Mouse (Mus musculus): ENCODE results near the gene Akr7a5.

The Akr7a5 gene

GRCm38 (mm10) chr4:139360761-139361548 lies 50.4 kb downstream of the Akr7a5 start:
- no peak for DNase-seq

DNA sequence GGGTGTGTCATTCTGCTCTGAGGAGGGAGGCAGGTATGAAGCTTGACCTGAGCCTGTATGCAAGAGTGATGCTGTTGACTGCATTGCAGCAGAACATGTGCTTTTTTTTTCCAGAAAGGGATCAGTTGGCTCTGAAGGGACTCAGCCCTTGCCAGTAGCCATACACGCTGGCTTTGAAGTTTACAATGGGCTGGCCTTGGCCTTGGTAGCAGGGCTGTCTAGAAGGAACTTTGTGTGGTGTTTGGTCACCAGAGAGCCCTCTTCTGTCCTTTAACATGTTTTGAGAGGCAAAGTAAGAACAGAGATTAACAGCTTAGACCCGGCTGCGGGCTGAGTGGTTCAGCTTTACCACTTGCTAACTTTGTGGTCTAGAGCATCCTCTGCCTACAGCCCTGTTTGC lies 56.8 kb downstream of the Akr7a5 start:
- DNase-seq, result no peak

Data from lung, postnatal 4 days (tissue).